Mouse (Mus musculus) spleen, adult 2 months (tissue): Measurements from ENCODE around the gene BC052040.

ENCODE experiments used
- CTCF ChIP-seq: fragments of 200-500 bp; IDR thresholded peaks from 2 replicates; pipeline ENCODE4 v1.5.1; 2011; ENCODE audit warnings: mild to moderate bottlenecking, inconsistent platforms; ENCODE audit not compliant: insufficient read depth, insufficient read length, insufficient replicate concordance; ENCODE audit errors: extremely low read depth
- POLR2A ChIP-seq: fragments of 200-500 bp; IDR thresholded peaks from 2 replicates; pipeline ENCODE4 v1.6.1; 2011; ENCODE audit warnings: low read depth, low read length, inconsistent platforms

- no peak for TF ChIP-seq CTCF
- TF ChIP-seq POLR2A: no peak
These were observed 50.3 kb downstream of the BC052040 start for GRCm38 (mm10) chr2:115631826-115632225.
